Mouse (Mus musculus) small intestine, adult 2 months (tissue): ENCODE data around the gene Olfr872.

Experiments used
- CTCF ChIP-seq: fragments of 200-500 bp; IDR thresholded peaks from 2 replicates; pipeline ENCODE4 v1.5.1; 2012; ENCODE audit warnings: low read depth, mild to moderate bottlenecking, control low read depth, inconsistent platforms, low read length, moderate library complexity, mixed read lengths; ENCODE audit not compliant: insufficient replicate concordance, insufficient read length; ENCODE audit errors: extremely low read depth
- POLR2A ChIP-seq: fragments of 200-500 bp; IDR thresholded peaks from 2 replicates; pipeline ENCODE4 v1.6.1; 2012; ENCODE audit warnings: low read depth, mild to moderate bottlenecking, control low read depth, inconsistent platforms, low read length, moderate library complexity

GRCm38 (mm10) chr9:20211477-20211876 lies 25.4 kb upstream of the Olfr872 start:
- no peak for TF ChIP-seq CTCF
- no peak for TF ChIP-seq POLR2A
